Mouse (Mus musculus): ENCODE results near the gene S100a5. TPM values are rescaled to one million over a fixed set of nuclear protein-coding genes. Genes with fewer than 3 reads are reported as not detected.

The S100a5 gene
- total and polyA plus RNA-seq, 3 experiments: not detected

DNA sequence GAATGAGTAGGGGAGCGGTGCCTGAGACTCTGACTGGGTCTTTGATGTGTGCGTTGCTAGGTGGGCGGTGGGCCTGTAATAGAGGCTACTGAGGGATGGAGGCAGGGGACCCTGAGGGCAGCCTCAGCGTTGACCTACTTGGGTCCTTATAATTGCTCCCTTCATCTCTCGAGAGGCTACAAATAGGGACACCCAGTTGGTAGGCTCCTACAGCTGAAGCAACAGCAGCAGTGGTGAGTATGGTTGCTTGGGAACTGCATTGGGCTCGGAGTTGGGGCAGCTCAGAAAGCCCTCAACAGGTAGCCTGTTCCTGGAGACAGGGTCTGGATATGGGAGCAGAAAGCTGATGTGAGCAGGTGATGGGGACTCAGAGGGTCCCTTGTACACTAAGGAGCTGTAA, 8.3 kb upstream of the S100a5 start:
- in situ Hi-C loops (cut with MboI; ENCODE audit: low pct_ligation_motif_present, low pct_unique_long_range_greater_than_20kb, low sequenced_read_pairs): no loop called here
- TF ChIP-seq ZC3H11A (IDR thresholded peaks at IDR 0.05; ENCODE audit: low read depth, low read length) (no peak), MEF2A (IDR thresholded peaks at IDR 0.05; ENCODE audit: borderline replicate concordance, low read depth, low read length) (no peak), SMC3 (IDR thresholded peaks at IDR 0.05; ENCODE audit: low read depth, low read length) (no peak), ZKSCAN1 (IDR thresholded peaks at IDR 0.05; ENCODE audit: borderline replicate concordance, low read depth, low read length) (no peak), JUND (conservative IDR thresholded peaks at IDR 0.05; ENCODE audit: low read depth, low read length) (no peak), IRF4 (IDR thresholded peaks at IDR 0.05; ENCODE audit: low read depth, low read length) (no peak), POLR2A (IDR thresholded peaks at IDR 0.05; ENCODE audit: low read depth, low read length) (no peak), ZMIZ1 (IDR thresholded peaks at IDR 0.05; ENCODE audit: low read depth, low read length) (no peak), NELFE (IDR thresholded peaks at IDR 0.05; ENCODE audit: low read depth, low read length) (no peak), USF1 (IDR thresholded peaks at IDR 0.05; ENCODE audit: low read depth, low read length) (no peak), NRF1 (IDR thresholded peaks at IDR 0.05; ENCODE audit: low read depth, low read length) (no peak), TCF12 (IDR thresholded peaks at IDR 0.05; ENCODE audit: low read depth, low read length) (no peak), MAX (IDR thresholded peaks at IDR 0.05; ENCODE audit: low read length) (no peak), SIN3A (IDR thresholded peaks at IDR 0.05; ENCODE audit: low read length) (no peak), JUN (IDR thresholded peaks at IDR 0.05; ENCODE audit: insufficient read depth, low read depth, low read length) (no peak), ELF1 (IDR thresholded peaks at IDR 0.05; ENCODE audit: low read depth, low read length) (no peak), GABPA (IDR thresholded peaks at IDR 0.05; ENCODE audit: insufficient replicate concordance, low read depth, low read length) (no peak)
- no peaks in the 10 kb centered on the region for H3K27me3 ChIP-seq (replicated peaks)

DNA sequence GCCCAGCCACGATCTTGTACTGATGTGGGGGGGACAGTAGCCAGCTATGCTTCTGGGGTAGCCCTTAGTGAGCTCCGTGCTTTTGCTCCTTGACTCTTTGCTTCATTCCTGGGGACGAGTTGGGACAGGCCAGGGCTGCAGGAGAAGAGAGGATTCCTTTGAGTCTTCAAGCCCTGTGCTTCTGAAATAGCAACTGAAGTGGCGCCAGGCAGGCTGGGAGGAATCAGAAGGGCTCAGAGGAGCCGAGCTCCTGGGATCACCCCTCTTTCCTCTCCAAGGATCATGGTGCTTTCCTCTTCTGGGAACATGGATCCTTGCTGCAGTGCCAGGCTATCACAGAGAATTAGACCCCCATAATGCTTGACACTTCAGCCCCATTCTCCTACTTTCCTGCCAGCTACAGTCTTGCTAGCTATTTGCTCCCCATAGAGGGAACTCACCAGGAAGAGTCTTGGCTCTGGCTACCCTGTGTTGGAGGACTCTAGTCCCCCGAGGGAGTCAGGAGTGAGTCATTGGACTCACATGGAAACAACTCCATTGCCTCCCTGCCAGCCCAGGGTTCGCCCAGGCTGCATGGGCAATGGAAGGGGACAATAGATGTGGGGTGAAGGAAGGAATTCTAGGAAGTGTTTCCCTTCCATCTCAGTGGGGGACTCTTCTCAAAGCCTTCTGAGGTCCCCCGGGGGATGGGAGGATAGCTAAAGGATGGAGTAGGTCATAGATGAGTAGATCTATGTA, 7.7 kb upstream of the S100a5 start:
- Histone ChIP-seq H3K27ac (ENCODE audit: insufficient read depth, low read depth) (no peak overlapping the region), H3K36me3 (replicated peaks in 1 of 2; ENCODE audit: control insufficient read depth in 1 of 2, insufficient read depth in 1 of 2, low read length in 1 of 2) (no peaks in the 10 kb centered on the region), H3K27me3 (replicated peaks) (no peaks in the 10 kb centered on the region), H3K4me1 (ENCODE audit: control insufficient read depth in 1 of 2, insufficient read depth in 2 of 2) (peaks cover 6 to 7% of the 10 kb centered on the region in 2 experiments), H3K79me2 (replicated peaks; ENCODE audit: control insufficient read depth, extremely low read depth, insufficient read depth, poor library complexity, severe bottlenecking) (no peaks in the 10 kb centered on the region), H3K4me3 (replicated peaks in 1 of 3; ENCODE audit: low read depth in 2 of 3, low read length in 2 of 3, poor library complexity in 1 of 3) (no peak overlapping the region), H3K4me2 (ENCODE audit: insufficient read depth, low read depth, poor library complexity, severe bottlenecking) (no peak overlapping the region), H3K9me3 (replicated peaks; ENCODE audit: low read length) (no peaks in the 10 kb centered on the region), H3K9ac (ENCODE audit: insufficient read depth, low read depth) (no peak overlapping the region)
- TF ChIP-seq SIN3A (IDR thresholded peaks at IDR 0.05; ENCODE audit: low read length) (no peak), ZC3H11A (IDR thresholded peaks at IDR 0.05; ENCODE audit: low read depth, low read length) (no peak), MAFK (IDR thresholded peaks at IDR 0.05; ENCODE audit: insufficient replicate concordance, low read length) (no peak), NELFE (IDR thresholded peaks at IDR 0.05; ENCODE audit: low read depth, low read length) (no peak), HCFC1 (IDR thresholded peaks at IDR 0.05; ENCODE audit: low read depth, low read length) (no peak), JUN (IDR thresholded peaks at IDR 0.05; ENCODE audit: insufficient read depth, low read depth, low read length) (no peak), POLR2AphosphoS2 (IDR thresholded peaks at IDR 0.05; ENCODE audit: low read depth, low read length) (no peak), PAX5 (IDR thresholded peaks at IDR 0.05; ENCODE audit: low read length) (no peak), JUND (conservative IDR thresholded peaks at IDR 0.05; ENCODE audit: low read depth, low read length) (no peak), MYC (IDR thresholded peaks at IDR 0.05; ENCODE audit: low read depth, low read length) (no peak), USF1 (IDR thresholded peaks at IDR 0.05; ENCODE audit: low read depth, low read length) (no peak)
- in situ Hi-C loops (cut with MboI; ENCODE audit: low pct_ligation_motif_present, low pct_unique_long_range_greater_than_20kb, low sequenced_read_pairs) (no loop called here), dilution Hi-C loops (cut with MboI; ENCODE audit: extremely low pct_ligation_motif_present, extremely low pct_unique_long_range_greater_than_20kb, low sequenced_read_pairs) (no loop called here)
- DNase-seq (ENCODE audit: extremely low read depth): no peak

More for the DNA sequence above, 8.3 kb upstream of the S100a5 start:
- no peak overlapping the region for H3K4me2 ChIP-seq (ENCODE audit: insufficient read depth, low read depth, poor library complexity, severe bottlenecking)
- no peak overlapping the region for H3K9ac ChIP-seq (ENCODE audit: insufficient read depth, low read depth)
- no peaks in the 10 kb centered on the region for H3K79me2 ChIP-seq (replicated peaks; ENCODE audit: control insufficient read depth, extremely low read depth, insufficient read depth, poor library complexity, severe bottlenecking)
- no peak overlapping the region for H3K4me3 ChIP-seq (replicated peaks in 1 of 3; ENCODE audit: low read depth in 2 of 3, low read length in 2 of 3, poor library complexity in 1 of 3)
- no peak overlapping the region for H3K27ac ChIP-seq (ENCODE audit: insufficient read depth, low read depth)
- dilution Hi-C loops (cut with MboI; ENCODE audit: extremely low pct_ligation_motif_present, extremely low pct_unique_long_range_greater_than_20kb, low sequenced_read_pairs): no loop called here
- no peak for DNase-seq (ENCODE audit: extremely low read depth)
- no peaks in the 10 kb centered on the region for H3K9me3 ChIP-seq (replicated peaks; ENCODE audit: low read length)
- H3K4me1 ChIP-seq (ENCODE audit: control insufficient read depth in 1 of 2, insufficient read depth in 2 of 2): peaks cover 6 to 7% of the 10 kb centered on the region in 2 experiments
- no peaks in the 10 kb centered on the region for H3K36me3 ChIP-seq (replicated peaks in 1 of 2; ENCODE audit: control insufficient read depth in 1 of 2, insufficient read depth in 1 of 2, low read length in 1 of 2)

All from CH12.LX (cell line).